Mouse (Mus musculus) mouse trophoblast stem cell (cell line): ENCODE results near the gene Palm.

Source experiments
- in situ Hi-C, 2 experiments: fragments of 300-500 bp; cut with MseI, MboI; formaldehyde crosslinking; loops; 2 replicates in 1 of 2; 3 replicates in 1 of 2; pipeline ENCODE4 v1.15.1; 2025

Gene Palm

GRCm38 (mm10) chr10:79823011-79823410, 29.6 kb downstream of the Palm start:
- in situ Hi-C loops = no loop called here

GRCm38 (mm10) chr10:79824413-79824812, 31.0 kb downstream of the Palm start:
- in situ Hi-C loops = no loop called here

GRCm38 (mm10) chr10:79831583-79831982, 38.2 kb downstream of the Palm start:
- in situ Hi-C loops = no loop called here

- in situ Hi-C loops = no loop called here
These were observed 38.8 kb downstream of the Palm start for GRCm38 (mm10) chr10:79832026-79832785.

- in situ Hi-C loops = no loop called here
These were observed 39.4 kb downstream of the Palm start for GRCm38 (mm10) chr10:79832786-79833181.

GRCm38 (mm10) chr10:79834769-79835398, 41.5 kb downstream of the Palm start:
- in situ Hi-C loops = no loop called here

GRCm38 (mm10) chr10:79836918-79837317, 43.5 kb downstream of the Palm start:
- in situ Hi-C loops = no loop called here

- in situ Hi-C loops = no loop called here
These were observed 44.8 kb downstream of the Palm start for GRCm38 (mm10) chr10:79838151-79838550.

GRCm38 (mm10) chr10:79840091-79840490, 46.7 kb downstream of the Palm start:
- in situ Hi-C loops = no loop called here

GRCm38 (mm10) chr10:79840644-79841551, 47.5 kb downstream of the Palm start:
- in situ Hi-C loops = no loop called here

GRCm38 (mm10) chr10:79842322-79842721, 49.0 kb downstream of the Palm start:
- in situ Hi-C loops = no loop called here

GRCm38 (mm10) chr10:79843476-79843875, 50.1 kb downstream of the Palm start:
- in situ Hi-C loops = no loop called here

- in situ Hi-C loops = no loop called here
These were observed 53.2 kb downstream of the Palm start for GRCm38 (mm10) chr10:79846553-79846952.

GRCm38 (mm10) chr10:79849941-79850628, 56.7 kb downstream of the Palm start:
- in situ Hi-C loops = no loop called here

GRCm38 (mm10) chr10:79851653-79852052, 58.3 kb downstream of the Palm start:
- in situ Hi-C loops = no loop called here

GRCm38 (mm10) chr10:79852107-79852789, 58.9 kb downstream of the Palm start:
- in situ Hi-C loops = no loop called here

- in situ Hi-C loops = no loop called here
These were observed 59.5 kb downstream of the Palm start for GRCm38 (mm10) chr10:79852827-79853226.

GRCm38 (mm10) chr10:79853392-79853791, 60.0 kb downstream of the Palm start:
- in situ Hi-C loops = no loop called here

- in situ Hi-C loops = no loop called here
These were observed 60.8 kb downstream of the Palm start, which contains the start of gene Ptbp1 for GRCm38 (mm10) chr10:79853860-79854795. Gene Ptbp1 (plus strand): TSS chr10:79854427.
